Mouse (Mus musculus): ENCODE results near the gene Stx5a. TPM values are rescaled to one million over a fixed set of nuclear protein-coding genes. Genes with fewer than 3 reads are reported as not detected.

The Stx5a gene
- 86.8 and 87.8 TPM in 2 replicates for polyA plus RNA-seq (2016; fragmentation: Nextera tagmentation; extraction: Ambion mirVana)

GRCm38 (mm10) chr19:8741243-8741869 lies at the start of gene Stx5a:
Gene Stx5a (plus strand): TSS chr19:8741413.
- Histone ChIP-seq H3K27ac (peak within 1 kb of the TSS; percentile 89), H3K27me3 (ENCODE audit: poor library complexity, severe bottlenecking) (no peaks in the 10 kb centered on the region), H3K36me3 (replicated peaks) (peaks cover 79% of the 10 kb centered on the region), H3K9me3 (no peaks in the 10 kb centered on the region), H3K4me3 (peak within 1 kb of the TSS; percentile 82), H3K4me1 (peaks cover 38% of the 10 kb centered on the region)
- DNase-seq (ENCODE audit: extremely low spot score, low spot score) = peak; percentile 95
- under 1% methylated on average over 36 of the region's 36 CpGs for WGBS

- Histone ChIP-seq H3K36me3 (replicated peaks) (no peaks in the 10 kb centered on the region), H3K9me3 (no peaks in the 10 kb centered on the region), H3K4me3 (no peak overlapping the region), H3K4me1 (peaks cover 7% of the 10 kb centered on the region; the same call in 1 of the 2 replicates), H3K27me3 (ENCODE audit: poor library complexity, severe bottlenecking) (no peaks in the 10 kb centered on the region), H3K27ac (no peak overlapping the region)
- no peak for DNase-seq (ENCODE audit: extremely low spot score, low spot score)
- 73% methylated on average over 9 of the region's 9 CpGs for WGBS
Observed at GRCm38 (mm10) chr19:8691871-8692539, 49.2 kb upstream of the Stx5a start.

- H3K9me3 ChIP-seq = no peaks in the 10 kb centered on the region
- H3K27me3 ChIP-seq (ENCODE audit: poor library complexity, severe bottlenecking) = no peaks in the 10 kb centered on the region
- H3K36me3 ChIP-seq (replicated peaks) = no peaks in the 10 kb centered on the region
- H3K4me1 ChIP-seq = peaks cover 7% of the 10 kb centered on the region; the same call in 1 of the 2 replicates
- no peak overlapping the region for H3K27ac ChIP-seq
- no peak overlapping the region for H3K4me3 ChIP-seq
- DNase-seq (ENCODE audit: extremely low spot score, low spot score) = no peak
- WGBS = 75% methylated on average over 5 of the region's 5 CpGs
Observed at GRCm38 (mm10) chr19:8692740-8693139, 48.5 kb upstream of the Stx5a start.

- WGBS = 66% methylated on average over 6 of the region's 6 CpGs
- DNase-seq (ENCODE audit: extremely low spot score, low spot score) = no peak
- H3K27ac ChIP-seq = no peak overlapping the region
- no peaks in the 10 kb centered on the region for H3K9me3 ChIP-seq
- H3K36me3 ChIP-seq (replicated peaks) = no peaks in the 10 kb centered on the region
- peaks cover 7% of the 10 kb centered on the region; the same call in 1 of the 2 replicates for H3K4me1 ChIP-seq
- no peak overlapping the region for H3K4me3 ChIP-seq
- no peaks in the 10 kb centered on the region for H3K27me3 ChIP-seq (ENCODE audit: poor library complexity, severe bottlenecking)
Observed at GRCm38 (mm10) chr19:8695330-8695729, 45.9 kb upstream of the Stx5a start.

- no peak overlapping the region for H3K4me3 ChIP-seq
- no peak for DNase-seq (ENCODE audit: extremely low spot score, low spot score)
- 87% methylated on average over 9 of the region's 9 CpGs for WGBS
- no peaks in the 10 kb centered on the region for H3K36me3 ChIP-seq (replicated peaks)
- no peaks in the 10 kb centered on the region for H3K9me3 ChIP-seq
- H3K27me3 ChIP-seq (ENCODE audit: poor library complexity, severe bottlenecking) = no peaks in the 10 kb centered on the region
- H3K4me1 ChIP-seq = peaks cover 8% of the 10 kb centered on the region; the same call in 1 of the 2 replicates
- H3K27ac ChIP-seq = no peak overlapping the region
Observed at GRCm38 (mm10) chr19:8699652-8700051, 41.6 kb upstream of the Stx5a start.

GRCm38 (mm10) chr19:8702458-8702857 lies 38.8 kb upstream of the Stx5a start:
- Histone ChIP-seq H3K27ac (no peak overlapping the region), H3K9me3 (no peaks in the 10 kb centered on the region), H3K4me3 (no peak overlapping the region), H3K27me3 (ENCODE audit: poor library complexity, severe bottlenecking) (no peaks in the 10 kb centered on the region), H3K36me3 (replicated peaks) (peaks cover 18% of the 10 kb centered on the region), H3K4me1 (peaks cover 8% of the 10 kb centered on the region; the same call in 1 of the 2 replicates)
- no peak for DNase-seq (ENCODE audit: extremely low spot score, low spot score)
- whole genome bisulfite sequencing = 72% methylated on average over 3 of the region's 3 CpGs

- Histone ChIP-seq H3K36me3 (replicated peaks) (peaks cover 29% of the 10 kb centered on the region), H3K27me3 (ENCODE audit: poor library complexity, severe bottlenecking) (no peaks in the 10 kb centered on the region), H3K4me1 (peaks cover 8% of the 10 kb centered on the region; the same call in 1 of the 2 replicates), H3K9me3 (no peaks in the 10 kb centered on the region), H3K27ac (no peak overlapping the region), H3K4me3 (no peak overlapping the region)
- WGBS = 59% methylated on average over 3 of the region's 4 CpGs
- DNase-seq (ENCODE audit: extremely low spot score, low spot score) = no peak
Observed at GRCm38 (mm10) chr19:8703571-8703970, 37.6 kb upstream of the Stx5a start.

GRCm38 (mm10) chr19:8705026-8705708 lies 36.0 kb upstream of the Stx5a start:
- peaks cover 9% of the 10 kb centered on the region; the same call in 1 of the 2 replicates for H3K4me1 ChIP-seq
- no peak for DNase-seq (ENCODE audit: extremely low spot score, low spot score)
- H3K9me3 ChIP-seq = no peaks in the 10 kb centered on the region
- WGBS = 87% methylated on average over 6 of the region's 6 CpGs
- no peak overlapping the region for H3K4me3 ChIP-seq
- no peak overlapping the region for H3K27ac ChIP-seq
- H3K27me3 ChIP-seq (ENCODE audit: poor library complexity, severe bottlenecking) = no peaks in the 10 kb centered on the region
- peaks cover 45% of the 10 kb centered on the region for H3K36me3 ChIP-seq (replicated peaks)

GRCm38 (mm10) chr19:8706132-8706667 lies 35.0 kb upstream of the Stx5a start:
- H3K4me1 ChIP-seq = peaks cover 20% of the 10 kb centered on the region
- no peak overlapping the region for H3K27ac ChIP-seq
- H3K27me3 ChIP-seq (ENCODE audit: poor library complexity, severe bottlenecking) = no peaks in the 10 kb centered on the region
- H3K36me3 ChIP-seq (replicated peaks) = peaks cover 55% of the 10 kb centered on the region
- no peak for DNase-seq (ENCODE audit: extremely low spot score, low spot score)
- no peak overlapping the region for H3K4me3 ChIP-seq
- H3K9me3 ChIP-seq = no peaks in the 10 kb centered on the region
- 88% methylated on average over 7 of the region's 7 CpGs for WGBS

GRCm38 (mm10) chr19:8706930-8707329 lies 34.3 kb upstream of the Stx5a start:
- peaks cover 62% of the 10 kb centered on the region for H3K36me3 ChIP-seq (replicated peaks)
- no peak for DNase-seq (ENCODE audit: extremely low spot score, low spot score)
- H3K27me3 ChIP-seq (ENCODE audit: poor library complexity, severe bottlenecking) = no peaks in the 10 kb centered on the region
- no peak overlapping the region for H3K27ac ChIP-seq
- peaks cover 27% of the 10 kb centered on the region for H3K4me1 ChIP-seq
- H3K4me3 ChIP-seq = no peak overlapping the region
- H3K9me3 ChIP-seq = no peaks in the 10 kb centered on the region
- 96% methylated on average over 7 of the region's 7 CpGs for WGBS

GRCm38 (mm10) chr19:8708954-8709353 lies 32.3 kb upstream of the Stx5a start:
- H3K36me3 ChIP-seq (replicated peaks) = peaks cover 66% of the 10 kb centered on the region
- peaks cover 28% of the 10 kb centered on the region for H3K4me1 ChIP-seq
- H3K4me3 ChIP-seq = no peak overlapping the region
- DNase-seq (ENCODE audit: extremely low spot score, low spot score) = no peak
- no peaks in the 10 kb centered on the region for H3K9me3 ChIP-seq
- H3K27me3 ChIP-seq (ENCODE audit: poor library complexity, severe bottlenecking) = no peaks in the 10 kb centered on the region
- no peak overlapping the region for H3K27ac ChIP-seq
- 93% methylated on average over 8 of the region's 8 CpGs for WGBS

GRCm38 (mm10) chr19:8710057-8710456 lies 31.2 kb upstream of the Stx5a start:
- H3K27ac ChIP-seq = no peak overlapping the region
- DNase-seq (ENCODE audit: extremely low spot score, low spot score) = no peak
- H3K9me3 ChIP-seq = no peaks in the 10 kb centered on the region
- 99% methylated on average over 2 of the region's 2 CpGs for WGBS
- peaks cover 66% of the 10 kb centered on the region for H3K36me3 ChIP-seq (replicated peaks)
- H3K4me3 ChIP-seq = no peak overlapping the region
- peaks cover 36% of the 10 kb centered on the region for H3K4me1 ChIP-seq
- no peaks in the 10 kb centered on the region for H3K27me3 ChIP-seq (ENCODE audit: poor library complexity, severe bottlenecking)
